Mouse (Mus musculus) gastrocnemius, postnatal 4 days (tissue): ENCODE results near the gene Cers6. TPM values are rescaled to one million over a fixed set of nuclear protein-coding genes. Genes with fewer than 3 reads are reported as not detected.

Experiments
- DNase-seq, 2 experiments: peaks; one replicate each; pipeline ENCODE4 v3.0.0; 2021 to 2022; ENCODE audit warnings: low spot score in 2 of 2, mixed read lengths in 2 of 2
- long read RNA-seq, 2 experiments: library from polyadenylated mRNA; stranded (forward); transcript quantifications; one replicate each; pipeline ENCODE4 v2.0.0; 2021
- total RNA-seq, 2 experiments: library from RNA; stranded (reverse); gene quantifications; 2 replicates each; pipeline ENCODE4 v1.2.3; 2021

The Cers6 gene
- 10 to 100 TPM; 11.4 to 11.7 TPM for total RNA-seq
- long read RNA-seq, experiment 1, full-length matches to known transcripts, result 2 of 4 reads
- long read RNA-seq, experiment 1, partial matches to known transcripts, result 0 of 4 reads
- long read RNA-seq, experiment 1, other reads (novel, unspliced or antisense), result 2 of 4 reads
- long read RNA-seq, experiment 2, full-length matches to known transcripts, result 2 of 2 reads
- long read RNA-seq, experiment 2, partial matches to known transcripts, result 0 of 2 reads
- long read RNA-seq, experiment 2, other reads (novel, unspliced or antisense), result 0 of 2 reads

- peak; percentile 95 to 98 for DNase-seq
These were observed at the start of gene Cers6 for GRCm38 (mm10) chr2:68860904-68861685. Gene Cers6, plus strand, starts transcription at chr2:68861441.

DNA sequence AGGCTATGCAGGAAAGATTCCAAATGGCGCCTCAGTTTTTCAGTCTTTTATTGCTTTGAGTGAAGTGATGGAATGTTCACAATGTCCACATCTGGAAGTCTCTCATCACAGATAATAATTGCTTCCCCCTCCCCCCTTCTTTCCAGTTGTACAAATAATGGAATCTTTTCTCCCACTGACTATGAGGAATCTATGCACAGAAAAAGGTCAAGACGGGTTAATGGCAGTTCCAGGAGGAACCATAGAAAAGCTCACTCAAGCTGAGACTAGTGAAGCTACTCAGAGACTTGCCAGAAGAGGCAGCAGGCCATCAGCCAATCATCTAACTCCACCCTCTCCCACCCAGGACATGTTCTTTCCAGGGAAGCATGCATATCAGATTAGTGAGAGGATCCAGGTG, 46.8 kb upstream of the Cers6 start:
- no peak for DNase-seq

- no peak for DNase-seq
These were observed 42.2 kb upstream of the Cers6 start for GRCm38 (mm10) chr2:68819040-68819439.

GRCm38 (mm10) chr2:68822152-68822887, 38.9 kb upstream of the Cers6 start:
- no peak for DNase-seq

DNA sequence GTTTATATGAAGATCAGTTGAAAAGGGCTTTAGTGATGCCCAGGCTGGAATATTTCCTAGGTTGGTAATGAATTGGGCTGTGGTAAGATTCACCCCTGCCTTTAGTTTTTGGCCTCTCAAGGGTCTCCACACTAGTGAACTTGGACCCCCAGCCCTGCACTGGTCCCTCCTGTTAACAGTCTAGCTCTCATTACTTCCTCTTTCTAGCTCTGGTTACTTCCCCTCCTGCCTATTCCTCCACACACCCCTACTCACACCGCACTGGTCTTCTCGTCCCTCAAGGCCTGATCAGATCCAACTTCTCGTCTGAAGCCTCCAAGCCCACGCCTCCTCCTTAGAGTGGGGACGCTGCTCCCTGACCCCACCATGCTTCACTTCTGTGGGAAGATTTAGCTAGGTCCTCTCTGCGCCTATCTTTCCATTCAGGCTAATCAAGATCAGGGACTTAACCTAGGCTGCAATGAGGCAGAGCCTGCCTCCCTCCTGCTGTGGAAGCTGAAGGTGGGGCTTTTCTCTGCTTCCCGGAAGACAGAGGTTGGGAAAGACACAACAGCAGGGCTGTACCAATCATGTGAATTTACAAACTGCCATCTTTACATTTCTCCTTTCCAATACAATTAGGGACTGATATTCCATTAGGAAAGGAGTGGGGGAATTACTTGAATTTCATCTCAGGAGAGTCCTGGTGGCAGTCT, 35.8 kb upstream of the Cers6 start:
- DNase-seq, result no peak

DNA sequence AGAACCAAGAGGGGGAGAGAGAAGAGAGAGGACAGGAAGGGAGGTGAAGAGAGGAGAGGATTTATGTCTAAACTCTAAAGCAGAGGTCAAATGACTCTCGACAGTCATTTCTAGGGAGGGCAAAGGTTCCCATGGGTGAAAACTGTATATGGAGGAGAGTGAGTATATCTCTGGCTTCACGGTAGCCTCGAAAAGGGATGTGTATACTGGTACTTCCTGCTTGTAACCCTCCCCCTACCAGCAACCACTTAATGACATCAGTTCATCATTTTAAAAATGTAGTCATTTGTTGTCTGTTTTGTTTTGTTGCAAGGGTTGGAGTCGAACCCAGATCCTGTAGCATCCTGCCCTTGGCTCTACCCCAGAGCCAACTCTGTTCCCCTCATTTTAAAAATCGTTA, 17.9 kb upstream of the Cers6 start:
- no peak for DNase-seq

- no peak for DNase-seq
These were observed 16.7 kb upstream of the Cers6 start for GRCm38 (mm10) chr2:68844530-68844929.

DNA sequence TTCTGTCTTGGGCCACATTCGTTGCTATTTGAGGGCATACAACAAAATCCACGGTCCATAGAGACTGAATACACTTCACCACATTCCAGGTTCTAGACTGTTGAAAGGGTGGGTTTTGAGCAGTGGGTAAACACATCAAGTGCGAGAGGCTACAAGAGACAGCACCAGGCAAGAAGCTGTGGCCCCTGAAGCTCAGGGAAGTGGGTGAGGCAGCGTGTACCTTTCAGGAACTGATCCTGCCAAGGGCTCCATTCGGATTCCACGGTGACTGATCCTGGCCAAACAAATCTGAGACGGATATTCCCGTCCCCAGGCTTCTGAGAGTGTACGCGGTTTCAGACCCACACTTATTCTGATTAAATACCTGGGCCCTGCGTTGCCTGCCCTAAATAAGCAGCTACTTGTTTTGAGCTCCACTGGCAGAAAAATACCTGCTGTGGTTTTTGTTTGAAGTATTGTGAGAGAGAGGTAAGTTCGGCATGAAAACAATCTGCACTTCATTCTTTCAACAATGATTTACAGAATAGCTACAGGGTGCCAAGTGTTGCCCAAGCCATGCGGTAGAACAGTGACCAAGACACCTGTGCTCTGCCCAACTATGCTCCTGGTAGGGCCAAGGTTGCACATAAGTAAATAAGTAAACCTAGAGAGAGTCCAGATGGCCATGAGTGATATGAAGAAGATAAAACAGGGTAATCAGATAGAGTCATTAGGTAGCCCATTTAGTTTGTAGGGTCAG, 16.1 kb upstream of the Cers6 start:
- DNase-seq, result no peak

DNA sequence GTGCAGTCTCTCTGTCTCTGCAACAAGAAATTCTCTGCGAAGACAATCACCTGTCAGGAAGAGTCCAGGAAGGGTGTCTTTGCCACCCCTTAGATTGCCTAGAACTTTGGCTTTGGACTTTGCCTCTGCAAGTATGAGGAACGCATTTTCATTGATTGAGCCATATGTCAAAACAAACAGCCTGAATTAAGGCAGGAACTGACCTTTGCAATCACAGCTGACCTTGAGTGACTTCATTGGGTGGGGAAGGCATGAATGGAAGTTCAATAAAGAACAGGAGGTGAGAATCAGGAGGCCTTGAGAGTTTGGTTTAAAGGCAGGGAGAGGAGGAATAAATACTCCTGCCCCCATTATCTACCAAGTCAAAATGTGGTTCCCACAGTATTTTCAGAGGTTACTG, 850 bp upstream of the Cers6 start:
- no peak for DNase-seq

GRCm38 (mm10) chr2:68861721-68862463, 651 bp downstream of the Cers6 start:
- peak; percentile 34 to 56 for DNase-seq

- DNase-seq, result no peak
These were observed 1.4 kb downstream of the Cers6 start for GRCm38 (mm10) chr2:68862464-68863266.

- no peak for DNase-seq
These were observed 2.3 kb downstream of the Cers6 start for GRCm38 (mm10) chr2:68863561-68863960.

DNA sequence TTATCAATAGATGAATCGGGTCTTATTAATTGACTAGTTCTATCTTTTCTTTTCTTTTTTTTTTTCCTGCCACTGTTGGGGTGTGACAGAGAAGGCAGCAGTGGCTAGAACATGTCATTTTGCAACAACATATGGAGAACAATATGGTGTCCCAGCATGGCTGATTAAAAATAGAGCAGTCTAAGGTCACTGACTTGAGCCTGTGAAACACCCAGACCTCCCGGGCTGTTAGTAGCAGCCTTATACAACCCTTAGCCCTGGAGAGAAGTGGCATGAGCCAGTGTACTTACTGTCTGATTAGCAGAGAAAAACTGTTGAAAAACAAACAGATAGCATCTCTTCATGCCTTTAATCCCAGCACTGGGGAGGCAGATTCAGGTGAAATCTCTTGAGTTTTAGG, 3.1 kb downstream of the Cers6 start:
- no peak for DNase-seq

DNA sequence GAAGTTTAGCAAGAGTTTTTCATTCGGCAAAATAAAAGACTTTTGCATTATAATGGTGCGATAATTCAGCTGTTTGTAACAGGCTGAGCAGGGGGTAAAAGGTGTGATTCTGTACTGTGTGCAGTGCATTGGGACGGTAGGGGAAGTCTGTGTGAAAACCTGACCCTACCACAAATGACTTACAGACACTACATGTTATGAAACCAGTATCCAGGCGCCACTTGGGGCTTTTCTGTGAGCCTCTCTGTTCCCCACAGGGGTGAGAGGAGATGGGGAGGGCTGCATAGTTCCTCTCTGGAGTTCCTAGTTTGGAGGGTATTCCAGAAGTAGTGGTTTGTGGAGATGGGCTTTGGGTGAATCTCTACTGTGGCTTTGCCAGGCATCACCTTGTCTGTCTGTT, 5.9 kb downstream of the Cers6 start:
- DNase-seq, result no peak

DNA sequence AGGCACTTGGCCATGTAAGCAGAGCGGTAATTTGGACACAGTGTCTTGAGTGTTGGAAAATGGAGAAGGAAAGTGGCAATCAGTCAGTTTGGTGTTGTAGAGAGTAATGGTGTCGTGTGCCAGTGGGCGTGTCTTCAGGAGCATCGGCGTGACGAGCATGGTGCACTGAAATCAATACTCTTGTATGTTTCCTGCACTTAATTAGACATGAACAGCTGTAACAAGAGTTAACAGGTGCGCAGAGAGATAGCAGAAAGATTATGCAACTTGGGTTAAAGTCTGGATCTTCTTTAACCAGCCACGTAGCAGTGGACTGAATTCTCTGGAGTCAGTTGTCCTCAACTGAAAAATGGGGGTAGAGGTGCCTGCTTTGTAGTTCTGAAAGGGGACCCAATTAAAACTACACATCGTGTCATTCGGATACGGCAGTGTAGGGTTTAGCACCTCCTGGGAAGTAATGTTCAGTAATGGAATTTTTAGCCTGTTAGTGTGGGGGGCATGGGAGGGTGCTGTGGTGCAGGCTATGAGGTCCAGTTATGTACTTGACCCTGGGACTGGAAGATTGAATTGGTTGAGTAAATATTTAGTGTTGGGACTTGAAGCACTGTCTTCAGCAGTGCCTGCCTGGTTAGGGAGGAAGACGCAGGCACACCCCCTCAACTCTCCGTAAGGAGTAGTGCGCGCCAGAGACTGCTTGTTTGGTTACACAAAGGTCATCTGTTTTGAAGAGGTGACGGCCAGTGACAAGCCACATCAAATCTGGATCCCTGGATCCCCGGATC, 9.9 kb downstream of the Cers6 start:
- no peak for DNase-seq

- no peak for DNase-seq
These were observed 11.8 kb downstream of the Cers6 start for GRCm38 (mm10) chr2:68873086-68873485.

- no peak for DNase-seq
These were observed 12.6 kb downstream of the Cers6 start for GRCm38 (mm10) chr2:68873653-68874441.

- DNase-seq, result no peak
These were observed 13.3 kb downstream of the Cers6 start for GRCm38 (mm10) chr2:68874575-68874974.
